Mouse (Mus musculus) intestine, embryonic 14.5 days (tissue): ENCODE data around the gene Acnat2. TPM values are rescaled to one million over a fixed set of nuclear protein-coding genes. Genes with fewer than 3 reads are reported as not detected.
"Not testable (repeated sequence)": the region's sequence is repeated elsewhere in the genome, so short reads cannot be mapped to it uniquely, and the experiment has no call there.

Experiments
- ATAC-seq: fragments of 200-750 bp; cut with Nextera tagmentation; replicated peaks from 2 replicates; pipeline ENCODE4 v1.8.0; 2017; ENCODE audit warnings: low read depth, moderate number of reproducible peaks, moderate TSS enrichment, moderate library complexity; ENCODE audit not compliant: low FRiP score, low TSS enrichment
- DNase-seq: peaks from one replicate; pipeline ENCODE4 v3.0.0-alpha.2; 2018; ENCODE audit warnings: low spot score
- H3K27ac ChIP-seq: fragments of 300-500 bp; sonication (generic); 2 replicates; pipeline ENCODE4 v1.5.1; 2014; ENCODE audit warnings: low read depth, mild to moderate bottlenecking, control low read depth
- H3K27me3 ChIP-seq: fragments of 300-500 bp; sonication (generic); replicated peaks from 2 replicates; pipeline ENCODE4 v1.6.1; 2014; ENCODE audit warnings: low read length, control low read depth; ENCODE audit not compliant: control insufficient read depth, insufficient read depth
- H3K36me3 ChIP-seq: fragments of 300-500 bp; sonication (generic); 2 replicates; pipeline ENCODE4 v1.6.1; 2014; ENCODE audit warnings: low read length, control low read depth; ENCODE audit not compliant: control insufficient read depth, insufficient read depth
- H3K4me1 ChIP-seq: fragments of 300-500 bp; sonication (generic); replicated peaks from 2 replicates; pipeline ENCODE4 v1.6.1; 2014; ENCODE audit warnings: low read length, control low read depth, mixed read lengths; ENCODE audit not compliant: control insufficient read depth, insufficient read depth
- H3K4me2 ChIP-seq: fragments of 300-500 bp; sonication (generic); 2 replicates; pipeline ENCODE4 v1.6.1; 2014; ENCODE audit warnings: low read length
- H3K4me3 ChIP-seq: fragments of 300-500 bp; sonication (generic); 2 replicates; pipeline ENCODE4 v1.5.1; 2014; ENCODE audit warnings: low read depth, low read length, control low read depth, mixed read lengths
- H3K9ac ChIP-seq: fragments of 300-500 bp; sonication (generic); 2 replicates; pipeline ENCODE4 v1.6.1; 2014; ENCODE audit warnings: mild to moderate bottlenecking, low read length
- H3K9me3 ChIP-seq: fragments of 300-500 bp; sonication (generic); 2 replicates; pipeline ENCODE4 v1.6.1; 2016; ENCODE audit warnings: low read length, control low read depth; ENCODE audit not compliant: control insufficient read depth
- WGBS: fragments of 180-500 bp; shearing (Covaris S2); extraction: QIAGEN DNeasy Blood & Tissue Kit; methylation state at CpG from one replicate; pipeline ENCODE4 v1.1.7; 2014; 5-methylcytosine and 5-hydroxymethylcytosine counted together
- polyA plus RNA-seq: library from polyadenylated mRNA; unstranded; fragments of >200 nt; fragmentation: Nextera tagmentation; extraction: Ambion mirVana; gene quantifications from 2 replicates; pipeline ENCODE4 v1.2.1, GENCODE M21; 2014

Gene Acnat2
- not detected in 2 replicates for polyA plus RNA-seq

GRCm38 (mm10) chr4:49407957-49408356 lies at the start of gene Acnat2:
Gene Acnat2 (minus strand): TSS chr4:49408151.
- 84% methylated on average over 5 of the region's 5 CpGs for WGBS
- not testable (repeated sequence) for H3K4me2 ChIP-seq, H3K27ac ChIP-seq, H3K27me3 ChIP-seq, H3K9me3 ChIP-seq, H3K9ac ChIP-seq, H3K36me3 ChIP-seq, DNase-seq, H3K4me1 ChIP-seq, ATAC-seq, H3K4me3 ChIP-seq

GRCm38 (mm10) chr4:49456171-49456570 lies 48.2 kb upstream of the Acnat2 start:
- Histone ChIP-seq H3K27me3 (no peaks in the 10 kb centered on the region), H3K4me3 (no peak overlapping the region), H3K4me2 (no peak overlapping the region), H3K36me3 (no peaks in the 10 kb centered on the region), H3K27ac (no peak overlapping the region), H3K9me3 (no peaks in the 10 kb centered on the region), H3K4me1 (no peaks in the 10 kb centered on the region), H3K9ac (no peak overlapping the region)
- 72% methylated on average over 2 of the region's 2 CpGs for WGBS
- no peak for DNase-seq
- ATAC-seq = no peak

GRCm38 (mm10) chr4:49451848-49452551 lies 44.0 kb upstream of the Acnat2 start:
- H3K4me2 ChIP-seq = no peak overlapping the region
- H3K9me3 ChIP-seq = no peaks in the 10 kb centered on the region
- no peaks in the 10 kb centered on the region for H3K36me3 ChIP-seq
- no peaks in the 10 kb centered on the region for H3K27me3 ChIP-seq
- H3K9ac ChIP-seq = no peak overlapping the region
- H3K4me1 ChIP-seq = no peaks in the 10 kb centered on the region
- 46% methylated on average over 1 of the region's 1 CpGs for WGBS
- DNase-seq (no peak), ATAC-seq (no peak)
- H3K4me3 ChIP-seq = no peak overlapping the region
- H3K27ac ChIP-seq = no peak overlapping the region

GRCm38 (mm10) chr4:49451133-49451847 lies 43.3 kb upstream of the Acnat2 start:
- not testable (repeated sequence) for H3K27ac ChIP-seq, H3K9ac ChIP-seq, H3K4me1 ChIP-seq, H3K4me3 ChIP-seq, H3K27me3 ChIP-seq, H3K4me2 ChIP-seq, DNase-seq, H3K9me3 ChIP-seq, H3K36me3 ChIP-seq
- peak; percentile 64; the same call in 1 of the 2 replicates for ATAC-seq
- WGBS = no CpG with 5 or more reads among the region's 1 CpGs

GRCm38 (mm10) chr4:49436968-49437367 lies 29.0 kb upstream of the Acnat2 start:
- not testable (repeated sequence) for H3K9ac ChIP-seq, H3K36me3 ChIP-seq
- WGBS = 86% methylated on average over 3 of the region's 3 CpGs

GRCm38 (mm10) chr4:49410151-49410550 lies 2.2 kb upstream of the Acnat2 start:
- 81% methylated on average over 2 of the region's 2 CpGs for WGBS

More at GRCm38 (mm10) chr4:49436968-49437367, 29.0 kb upstream of the Acnat2 start:
- not testable (repeated sequence) for H3K4me1 ChIP-seq, DNase-seq, H3K27ac ChIP-seq, ATAC-seq, H3K4me3 ChIP-seq, H3K9me3 ChIP-seq, H3K27me3 ChIP-seq, H3K4me2 ChIP-seq

GRCm38 (mm10) chr4:49386873-49387272 lies 21.1 kb downstream of the Acnat2 start:
- no peak overlapping the region for H3K4me2 ChIP-seq
- no peaks in the 10 kb centered on the region for H3K27me3 ChIP-seq
- H3K36me3 ChIP-seq = no peaks in the 10 kb centered on the region
- WGBS = 31% methylated on average over 2 of the region's 2 CpGs
- H3K27ac ChIP-seq = no peak overlapping the region
- H3K9ac ChIP-seq = no peak overlapping the region
- H3K4me3 ChIP-seq = no peak overlapping the region
- no peaks in the 10 kb centered on the region for H3K4me1 ChIP-seq
- H3K9me3 ChIP-seq = no peaks in the 10 kb centered on the region
- DNase-seq (no peak), ATAC-seq (no peak)

More at GRCm38 (mm10) chr4:49410151-49410550, 2.2 kb upstream of the Acnat2 start:
- H3K27ac ChIP-seq, H3K4me2 ChIP-seq, H3K4me1 ChIP-seq, H3K27me3 ChIP-seq, H3K9ac ChIP-seq, H3K4me3 ChIP-seq, DNase-seq, ATAC-seq, H3K9me3 ChIP-seq, H3K36me3 ChIP-seq: not testable (repeated sequence)

- H3K9me3 ChIP-seq, H3K36me3 ChIP-seq, H3K4me3 ChIP-seq, H3K9ac ChIP-seq, H3K4me2 ChIP-seq, H3K27ac ChIP-seq, DNase-seq, H3K27me3 ChIP-seq, H3K4me1 ChIP-seq: not testable (repeated sequence)
- WGBS = 44% methylated on average over 2 of the region's 2 CpGs
- peak; percentile 40; the same call in 1 of the 2 replicates for ATAC-seq
Measured at GRCm38 (mm10) chr4:49383576-49384318, 24.2 kb downstream of the Acnat2 start.
